Mouse (Mus musculus) thymus, postnatal 0 days (tissue): ENCODE results near the gene Gli3. TPM values are rescaled to one million over a fixed set of nuclear protein-coding genes. Genes with fewer than 3 reads are reported as not detected.

Source experiments
- DNase-seq: peaks from one replicate; pipeline ENCODE4 v3.0.0-alpha.2; 2015; ENCODE audit warnings: low spot score
- polyA plus RNA-seq: library from polyadenylated mRNA; unstranded; fragments of >200 nt; fragmentation: Nextera tagmentation; extraction: Ambion mirVana; gene quantifications from 2 replicates; pipeline ENCODE4 v1.2.1, GENCODE M21; 2015

The Gli3 gene
- polyA plus RNA-seq, 1 experiment from 2014 or later, result 2.5 TPM

GRCm38 (mm10) chr13:15488065-15488464, 25.0 kb downstream of the Gli3 start:
- no peak for DNase-seq

- DNase-seq, result no peak
These were observed 32.8 kb downstream of the Gli3 start for GRCm38 (mm10) chr13:15495820-15496219.

GRCm38 (mm10) chr13:15498338-15498737, 35.3 kb downstream of the Gli3 start:
- no peak for DNase-seq

GRCm38 (mm10) chr13:15510925-15511324, 47.9 kb downstream of the Gli3 start:
- DNase-seq, result no peak

- DNase-seq, result no peak
These were observed 50.1 kb downstream of the Gli3 start for GRCm38 (mm10) chr13:15513114-15513513.

- DNase-seq, result no peak
These were observed 51.0 kb downstream of the Gli3 start for GRCm38 (mm10) chr13:15514082-15514481.

- no peak for DNase-seq
These were observed 54.2 kb downstream of the Gli3 start for GRCm38 (mm10) chr13:15517048-15517760.

- DNase-seq, result no peak
These were observed 57.3 kb downstream of the Gli3 start for GRCm38 (mm10) chr13:15520353-15520752.

GRCm38 (mm10) chr13:15522153-15522552, 59.1 kb downstream of the Gli3 start:
- no peak for DNase-seq

GRCm38 (mm10) chr13:15524208-15524607, 61.2 kb downstream of the Gli3 start:
- DNase-seq, result no peak

GRCm38 (mm10) chr13:15526691-15527090, 63.7 kb downstream of the Gli3 start:
- no peak for DNase-seq

- no peak for DNase-seq
These were observed 68.5 kb downstream of the Gli3 start for GRCm38 (mm10) chr13:15531568-15531967.

GRCm38 (mm10) chr13:15537206-15537605, 74.2 kb downstream of the Gli3 start:
- no peak for DNase-seq

GRCm38 (mm10) chr13:15537611-15538010, 74.6 kb downstream of the Gli3 start:
- DNase-seq, result no peak

GRCm38 (mm10) chr13:15538389-15538788, 75.4 kb downstream of the Gli3 start:
- DNase-seq, result no peak

- DNase-seq, result no peak
These were observed 79.0 kb downstream of the Gli3 start for GRCm38 (mm10) chr13:15542053-15542452.

- no peak for DNase-seq
These were observed 80.3 kb downstream of the Gli3 start for GRCm38 (mm10) chr13:15543169-15543887.

- no peak for DNase-seq
These were observed 81.0 kb downstream of the Gli3 start for GRCm38 (mm10) chr13:15543888-15544640.

- DNase-seq, result no peak
These were observed 82.4 kb downstream of the Gli3 start for GRCm38 (mm10) chr13:15545346-15545896.

GRCm38 (mm10) chr13:15546258-15546657, 83.2 kb downstream of the Gli3 start:
- DNase-seq, result no peak

GRCm38 (mm10) chr13:15549466-15549865, 86.4 kb downstream of the Gli3 start:
- DNase-seq, result no peak
